Mouse (Mus musculus): Measurements from ENCODE around the gene Nfkb1. TPM values are rescaled to one million over a fixed set of nuclear protein-coding genes. Genes with fewer than 3 reads are reported as not detected.

The Nfkb1 gene
- polyA plus RNA-seq, 1 experiment from 2014 or later: 16.0 TPM

- Histone ChIP-seq H3K4me1 (peaks cover 68% of the 10 kb centered on the region), H3K27ac (peak overlapping the region; percentile 100), H3K27me3 (ENCODE audit: insufficient read depth, poor library complexity, severe bottlenecking) (no peaks in the 10 kb centered on the region), H3K9me3 (no peaks in the 10 kb centered on the region), H3K4me3 (peak overlapping the region; percentile 99), H3K36me3 (no peaks in the 10 kb centered on the region)
- under 1% methylated on average over 46 of the region's 47 CpGs for WGBS
- DNase-seq (ENCODE audit: low spot score): no peak
Measured at GRCm38 (mm10) chr3:135690568-135691190, 668 bp downstream of the Nfkb1 start.

GRCm38 (mm10) chr3:135689773-135690567, 1.4 kb downstream of the Nfkb1 start:
- H3K27me3 ChIP-seq (ENCODE audit: insufficient read depth, poor library complexity, severe bottlenecking): no peaks in the 10 kb centered on the region
- H3K36me3 ChIP-seq: no peaks in the 10 kb centered on the region
- H3K27ac ChIP-seq: peak overlapping the region; percentile 100
- peaks cover 67% of the 10 kb centered on the region for H3K4me1 ChIP-seq
- 37% methylated on average over 10 of the region's 10 CpGs for WGBS
- DNase-seq (ENCODE audit: low spot score): no peak
- no peaks in the 10 kb centered on the region for H3K9me3 ChIP-seq
- peak overlapping the region; percentile 99 for H3K4me3 ChIP-seq

- H3K9me3 ChIP-seq: no peaks in the 10 kb centered on the region
- H3K4me3 ChIP-seq: peak overlapping the region; percentile 99
- H3K27me3 ChIP-seq (ENCODE audit: insufficient read depth, poor library complexity, severe bottlenecking): no peaks in the 10 kb centered on the region
- DNase-seq (ENCODE audit: low spot score): no peak
- H3K4me1 ChIP-seq: peaks cover 67% of the 10 kb centered on the region
- no peaks in the 10 kb centered on the region for H3K36me3 ChIP-seq
- peak overlapping the region; percentile 100 for H3K27ac ChIP-seq
- WGBS: 31% methylated on average over 11 of the region's 11 CpGs
Measured at GRCm38 (mm10) chr3:135688970-135689772, 2.2 kb downstream of the Nfkb1 start.

- WGBS: 43% methylated on average over 9 of the region's 9 CpGs
- Histone ChIP-seq H3K27ac (peak overlapping the region; percentile 100), H3K4me1 (peaks cover 64% of the 10 kb centered on the region), H3K4me3 (0 out of 2 replicates have a peak overlapping the region, but pooled peaks have one; percentile 27), H3K9me3 (no peaks in the 10 kb centered on the region), H3K36me3 (no peaks in the 10 kb centered on the region), H3K27me3 (ENCODE audit: insufficient read depth, poor library complexity, severe bottlenecking) (no peaks in the 10 kb centered on the region)
- DNase-seq (ENCODE audit: low spot score): no peak
Measured at GRCm38 (mm10) chr3:135687965-135688364, 3.4 kb downstream of the Nfkb1 start.

DNA sequence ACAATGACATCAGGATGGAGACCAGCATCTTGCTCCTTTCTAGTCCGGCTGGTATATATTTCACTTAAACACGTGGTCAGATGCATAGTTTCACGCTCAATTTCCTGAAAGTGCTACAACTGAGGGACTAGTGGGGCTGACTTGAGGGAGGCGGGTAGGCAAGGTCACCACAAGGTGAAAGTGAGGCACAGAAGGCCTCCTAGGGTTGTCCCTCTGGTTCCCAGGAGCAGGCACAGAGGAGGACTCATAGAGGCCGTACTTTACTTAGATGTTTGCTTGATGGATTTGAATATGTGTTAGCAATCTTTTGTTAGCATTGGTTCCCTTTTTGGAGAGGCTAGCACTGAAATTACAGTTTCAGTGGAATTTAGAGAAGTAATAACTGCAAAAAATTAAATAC, 4.9 kb downstream of the Nfkb1 start:
- H3K4me3 ChIP-seq: no peak overlapping the region
- peak overlapping the region; percentile 81 for H3K27ac ChIP-seq
- no peaks in the 10 kb centered on the region for H3K27me3 ChIP-seq (ENCODE audit: insufficient read depth, poor library complexity, severe bottlenecking)
- 50% methylated on average over 5 of the region's 5 CpGs for WGBS
- no peak for DNase-seq (ENCODE audit: low spot score)
- peaks cover 65% of the 10 kb centered on the region for H3K4me1 ChIP-seq
- H3K36me3 ChIP-seq: no peaks in the 10 kb centered on the region
- no peaks in the 10 kb centered on the region for H3K9me3 ChIP-seq

GRCm38 (mm10) chr3:135683275-135683674, 8.1 kb downstream of the Nfkb1 start:
- Histone ChIP-seq H3K27me3 (ENCODE audit: insufficient read depth, poor library complexity, severe bottlenecking) (no peaks in the 10 kb centered on the region), H3K27ac (no peak overlapping the region), H3K4me1 (peaks cover 76% of the 10 kb centered on the region), H3K36me3 (0 out of 2 replicates have a peak, but pooled peaks cover 4% of the 10 kb centered on the region), H3K9me3 (no peaks in the 10 kb centered on the region), H3K4me3 (no peak overlapping the region)
- 67% methylated on average over 6 of the region's 6 CpGs for WGBS
- DNase-seq (ENCODE audit: low spot score): no peak

GRCm38 (mm10) chr3:135682240-135682639, 9.1 kb downstream of the Nfkb1 start:
- H3K4me1 ChIP-seq: peaks cover 71% of the 10 kb centered on the region
- no peaks in the 10 kb centered on the region for H3K27me3 ChIP-seq (ENCODE audit: insufficient read depth, poor library complexity, severe bottlenecking)
- no peak for DNase-seq (ENCODE audit: low spot score)
- H3K36me3 ChIP-seq: 0 out of 2 replicates have a peak, but pooled peaks cover 4% of the 10 kb centered on the region
- H3K4me3 ChIP-seq: no peak overlapping the region
- 23% methylated on average over 3 of the region's 3 CpGs for WGBS
- H3K9me3 ChIP-seq: no peaks in the 10 kb centered on the region
- H3K27ac ChIP-seq: peak overlapping the region; percentile 33

- Histone ChIP-seq H3K27ac (no peak overlapping the region), H3K27me3 (ENCODE audit: insufficient read depth, poor library complexity, severe bottlenecking) (no peaks in the 10 kb centered on the region), H3K4me1 (peaks cover 70% of the 10 kb centered on the region), H3K9me3 (no peaks in the 10 kb centered on the region), H3K36me3 (0 out of 2 replicates have a peak, but pooled peaks cover 4% of the 10 kb centered on the region), H3K4me3 (no peak overlapping the region)
- DNase-seq (ENCODE audit: low spot score): no peak
- WGBS: 30% methylated on average over 8 of the region's 8 CpGs
Measured at GRCm38 (mm10) chr3:135681272-135681783, 10.0 kb downstream of the Nfkb1 start.

- Histone ChIP-seq H3K36me3 (0 out of 2 replicates have a peak, but pooled peaks cover 4% of the 10 kb centered on the region), H3K9me3 (no peaks in the 10 kb centered on the region), H3K4me3 (no peak overlapping the region), H3K4me1 (peaks cover 68% of the 10 kb centered on the region), H3K27me3 (ENCODE audit: insufficient read depth, poor library complexity, severe bottlenecking) (no peaks in the 10 kb centered on the region), H3K27ac (no peak overlapping the region; the same call in 1 of the 2 replicates)
- peak; percentile 55 for DNase-seq (ENCODE audit: low spot score)
- 61% methylated on average over 6 of the region's 6 CpGs for WGBS
Measured at GRCm38 (mm10) chr3:135680213-135680843, 11.0 kb downstream of the Nfkb1 start.

DNA sequence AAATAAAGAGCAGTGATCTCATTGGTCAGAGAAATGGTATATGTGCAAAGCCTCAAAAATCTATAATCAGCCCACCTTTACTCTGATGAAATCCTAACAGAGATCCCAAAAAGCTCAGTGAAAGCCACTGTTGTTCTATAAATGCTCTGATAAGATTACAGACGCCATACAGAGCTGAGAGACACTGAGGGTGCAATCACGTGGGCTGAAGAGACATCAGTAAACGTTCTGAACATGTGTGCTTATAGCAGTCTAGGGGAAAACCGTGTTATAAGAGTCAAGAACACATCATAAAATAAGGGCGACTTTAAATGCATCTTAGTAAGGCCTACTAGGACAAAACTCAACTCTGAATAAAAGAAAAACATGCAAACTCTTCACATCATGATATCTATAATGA, 14.3 kb downstream of the Nfkb1 start:
- Histone ChIP-seq H3K27me3 (ENCODE audit: insufficient read depth, poor library complexity, severe bottlenecking) (no peaks in the 10 kb centered on the region), H3K36me3 (0 out of 2 replicates have a peak, but pooled peaks cover 4% of the 10 kb centered on the region), H3K9me3 (no peaks in the 10 kb centered on the region), H3K4me1 (peaks cover 73% of the 10 kb centered on the region), H3K27ac (no peak overlapping the region), H3K4me3 (no peak overlapping the region)
- WGBS: 36% methylated on average over 5 of the region's 5 CpGs
- no peak for DNase-seq (ENCODE audit: low spot score)

DNA sequence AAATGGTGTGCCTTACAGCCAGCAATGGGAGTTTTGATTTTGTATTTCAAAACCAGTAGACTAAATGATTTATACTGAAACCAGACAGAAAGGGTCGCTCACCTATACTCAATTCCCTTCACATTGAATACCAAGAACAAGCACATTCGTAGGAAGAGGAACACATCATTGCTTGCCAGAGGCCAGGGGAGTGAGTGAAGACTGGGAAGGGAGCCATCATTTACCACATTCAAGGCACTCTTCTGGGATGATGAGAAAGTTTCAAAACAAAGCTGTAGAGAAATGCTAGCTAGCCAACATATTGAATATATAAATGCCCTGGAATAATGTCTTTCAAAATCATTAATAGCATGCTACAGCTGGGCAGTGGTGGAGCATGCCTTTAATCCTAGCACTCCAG, 15.0 kb downstream of the Nfkb1 start:
- Histone ChIP-seq H3K27ac (no peak overlapping the region), H3K36me3 (0 out of 2 replicates have a peak, but pooled peaks cover 4% of the 10 kb centered on the region), H3K4me1 (peaks cover 67% of the 10 kb centered on the region), H3K9me3 (no peaks in the 10 kb centered on the region), H3K27me3 (ENCODE audit: insufficient read depth, poor library complexity, severe bottlenecking) (no peaks in the 10 kb centered on the region), H3K4me3 (no peak overlapping the region)
- 82% methylated on average over 2 of the region's 2 CpGs for WGBS
- no peak for DNase-seq (ENCODE audit: low spot score)

GRCm38 (mm10) chr3:135675480-135675879, 15.9 kb downstream of the Nfkb1 start:
- Histone ChIP-seq H3K9me3 (no peaks in the 10 kb centered on the region), H3K36me3 (0 out of 2 replicates have a peak, but pooled peaks cover 4% of the 10 kb centered on the region), H3K27me3 (ENCODE audit: insufficient read depth, poor library complexity, severe bottlenecking) (no peaks in the 10 kb centered on the region), H3K27ac (no peak overlapping the region), H3K4me1 (peaks cover 64% of the 10 kb centered on the region), H3K4me3 (no peak overlapping the region)
- no peak for DNase-seq (ENCODE audit: low spot score)
- WGBS: 76% methylated on average over 5 of the region's 5 CpGs
